Comparison of ENCODE assay signal across 17 mouse cellular contexts in the genomic region with DNA sequence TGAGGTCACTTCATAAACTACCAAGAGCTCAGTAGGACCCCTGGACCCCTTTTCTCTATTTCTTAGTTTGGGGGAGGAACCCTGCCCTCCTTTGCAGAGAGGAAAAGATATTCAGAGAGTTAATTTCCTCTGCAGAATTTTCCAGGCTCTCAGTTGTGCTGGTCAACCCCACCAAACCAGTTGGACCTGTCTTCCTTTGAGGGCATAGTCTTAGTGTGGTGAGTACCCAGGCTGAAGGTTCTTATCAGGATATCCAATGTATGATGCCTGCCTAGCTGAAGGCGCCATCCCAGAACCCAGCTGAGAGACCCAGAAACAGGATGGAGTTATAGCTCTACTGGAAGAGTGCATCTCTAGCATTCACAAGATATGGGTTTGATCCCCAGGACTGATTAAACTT. TPM values are rescaled to one million over a fixed set of nuclear protein-coding genes. Genes with fewer than 3 reads are reported as not detected.
"Had no signal": no experiment of that assay in that cellular context is flagged by ENCODE, and none has a peak within 500 bp of the region (broad histone marks: within the 10 kb centered on the region; RNA-seq: fewer than 3 reads in every experiment).

No protein-coding gene starts in this region.

- DNase-seq: kidney, adult 11 months; kidney, adult 8-10 months; kidney, postnatal 10 days; kidney, postnatal 36 days; layer of hippocampus, postnatal 36 days; liver, embryonic 13.5 days; right cerebral cortex, adult 18-20 months; right cerebral cortex, postnatal 14 days; right cerebral cortex, postnatal 4 days; thymus, postnatal 25 days had no signal

- H3K4me1 ChIP-seq: liver, embryonic 13.5 days; neural tube, embryonic 12.5 days had no signal

- H3K27ac ChIP-seq: kidney, embryonic 15.5 days; left cerebral cortex, adult 2 months; liver, embryonic 13.5 days; macrophage; midbrain, embryonic 12.5 days; midbrain, embryonic 15.5 days; neural tube, embryonic 12.5 days; neural tube, embryonic 15.5 days had no signal

- H3K9me3 ChIP-seq: kidney, embryonic 15.5 days; liver, embryonic 13.5 days; midbrain, embryonic 12.5 days; midbrain, embryonic 15.5 days; neural tube, embryonic 12.5 days; neural tube, embryonic 15.5 days had no signal

- H3K4me3 ChIP-seq: kidney, embryonic 15.5 days; left cerebral cortex, adult 2 months; liver, embryonic 13.5 days; midbrain, embryonic 12.5 days; midbrain, embryonic 15.5 days; neural tube, embryonic 12.5 days; neural tube, embryonic 15.5 days had no signal

- H3K36me3 ChIP-seq: kidney, embryonic 15.5 days; liver, embryonic 13.5 days; midbrain, embryonic 12.5 days; midbrain, embryonic 15.5 days; neural tube, embryonic 12.5 days; neural tube, embryonic 15.5 days had no signal

- H3K4me2 ChIP-seq: kidney, embryonic 15.5 days; liver, embryonic 13.5 days; midbrain, embryonic 12.5 days; midbrain, embryonic 15.5 days; neural tube, embryonic 12.5 days; neural tube, embryonic 15.5 days had no signal

- H3K9ac ChIP-seq: kidney, embryonic 15.5 days; liver, embryonic 13.5 days; midbrain, embryonic 12.5 days; midbrain, embryonic 15.5 days; neural tube, embryonic 12.5 days; neural tube, embryonic 15.5 days had no signal

- H3K27me3 ChIP-seq: liver, embryonic 13.5 days; midbrain, embryonic 15.5 days; neural tube, embryonic 15.5 days had no signal

- ATAC-seq: midbrain, embryonic 15.5 days had no signal

RNA-seq across cellular contexts. Expression of a gene that starts 24.9 kb away (rescaled TPM):
- polyA plus RNA-seq: macrophage had no signal
